Mouse (Mus musculus): Measurements from ENCODE around the gene Prr5l.

GRCm38 (mm10) chr2:101871179-101871578 is 11.6 kb downstream of the Prr5l start:
- TF ChIP-seq TAL1 (IDR thresholded peaks at IDR 0.05; ENCODE audit: low read length), result no peak
- TF ChIP-seq GATA1 (IDR thresholded peaks at IDR 0.05; ENCODE audit: low read length), result no peak
